19 mouse cellular contexts compared by ENCODE assay signal in genomic region chr5:48679733-48680595, GRCm38 (mm10).
"Had no signal": no experiment of that assay in that cellular context is flagged by ENCODE, and none has a peak within 500 bp of the region (broad histone marks: within the 10 kb centered on the region; RNA-seq: fewer than 3 reads in every experiment).

No protein-coding gene starts in this region.

- H3K36me3 ChIP-seq: midbrain, embryonic 10.5 days; midbrain, embryonic 12.5 days; neural tube, embryonic 12.5 days; neural tube, embryonic 15.5 days had no signal

- H3K4me2 ChIP-seq: lung, embryonic 14.5 days; midbrain, embryonic 12.5 days; neural tube, embryonic 12.5 days; neural tube, embryonic 15.5 days had no signal

- H3K27me3 ChIP-seq: midbrain, embryonic 12.5 days; neural tube, embryonic 12.5 days; neural tube, embryonic 15.5 days had no signal

- H3K9me3 ChIP-seq: midbrain, embryonic 10.5 days; midbrain, embryonic 12.5 days; neural tube, embryonic 12.5 days; neural tube, embryonic 15.5 days had no signal

- H3K4me3 ChIP-seq: midbrain, embryonic 10.5 days; midbrain, embryonic 12.5 days; myocyte; neural tube, embryonic 12.5 days; neural tube, embryonic 15.5 days had no signal

- DNase-seq: lung, adult 18-20 months; lung, embryonic 14.5 days; lung, postnatal 10 days; lung, postnatal 4 days; midbrain, embryonic 14.5 days; retina, postnatal 1 day; right cerebral cortex, adult 18-20 months; right cerebral cortex, postnatal 25 days; right cerebral cortex, postnatal 4 days; spleen, adult 18-20 months; thymus, adult 18-20 months; thymus, postnatal 14 days; thymus, postnatal 36 days had no signal

- H3K27ac ChIP-seq: midbrain, embryonic 10.5 days; midbrain, embryonic 12.5 days; neural tube, embryonic 12.5 days; neural tube, embryonic 15.5 days had no signal

- ATAC-seq: midbrain, embryonic 16.5 days had no signal

- H3K9ac ChIP-seq: lung, embryonic 14.5 days; midbrain, embryonic 12.5 days; neural tube, embryonic 12.5 days; neural tube, embryonic 15.5 days had no signal

- H3K4me1 ChIP-seq: midbrain, embryonic 10.5 days; midbrain, embryonic 12.5 days; neural tube, embryonic 12.5 days; neural tube, embryonic 15.5 days had no signal
